Mouse (Mus musculus): ENCODE data around the gene Gm21767. TPM values are rescaled to one million over a fixed set of nuclear protein-coding genes. Genes with fewer than 3 reads are reported as not detected.

The Gm21767 gene
- not detected in 2 replicates for polyA plus RNA-seq (2015; fragmentation: Nextera tagmentation; extraction: Ambion mirVana)

GRCm38 (mm10) chrY:13941438-13941837 is at the start of gene Gm21767:
Gm21767 (plus strand) TSS chrY:13941738.

All from neural tube, postnatal 0 days (tissue).